Mouse (Mus musculus): ENCODE measurements around the gene Mypop.

GRCm38 (mm10) chr7:18942815-18943214, 48.2 kb upstream of the Mypop start:
- no peak for TF ChIP-seq POLR2A (IDR thresholded peaks at IDR 0.05; ENCODE audit: extremely low read depth, insufficient read depth, low read length)
- TF ChIP-seq CTCF (IDR thresholded peaks at IDR 0.05; ENCODE audit: extremely low read depth, insufficient read depth, low read length): no peak

Measured in cortical plate, adult 2 months (tissue).